15 mouse cellular contexts compared by ENCODE assay signal in genomic region chr2:52449818-52450217, GRCm38 (mm10).
"Had no signal": no experiment of that assay in that cellular context is flagged by ENCODE, and none has a peak within 500 bp of the region (broad histone marks: within the 10 kb centered on the region; RNA-seq: fewer than 3 reads in every experiment).

No protein-coding gene starts in this region.

- H3K9me3 ChIP-seq: liver, embryonic 13.5 days; lung, embryonic 15.5 days; midbrain, embryonic 10.5 days; midbrain, embryonic 13.5 days had no signal

- H3K4me3 ChIP-seq: layer of hippocampus, adult 2 months; liver, embryonic 13.5 days; lung, embryonic 15.5 days; midbrain, embryonic 10.5 days; midbrain, embryonic 13.5 days; myocyte had no signal

- H3K36me3 ChIP-seq: liver, embryonic 13.5 days; lung, embryonic 15.5 days; midbrain, embryonic 10.5 days had no signal

- H3K27ac ChIP-seq: kidney, postnatal 0 days; layer of hippocampus, adult 2 months; lung, embryonic 15.5 days; midbrain, embryonic 10.5 days; midbrain, embryonic 13.5 days; stomach, postnatal 0 days had no signal

- ATAC-seq: intestine, postnatal 0 days; midbrain, embryonic 13.5 days; midbrain, embryonic 16.5 days had no signal

- DNase-seq: kidney, adult 2 months; kidney, postnatal 25 days; layer of hippocampus, adult 9-11 months; liver, embryonic 13.5 days; right cerebral cortex, postnatal 4 days; thymus, postnatal 25 days had no signal

- H3K4me1 ChIP-seq: midbrain, embryonic 10.5 days; midbrain, embryonic 13.5 days had no signal

- H3K27me3 ChIP-seq: liver, embryonic 13.5 days; lung, embryonic 15.5 days; midbrain, embryonic 13.5 days had no signal
